Mouse (Mus musculus) ES-E14 (cell line): ENCODE measurements around the gene Dsn1.

Experiments used
- HCFC1 ChIP-seq: IDR thresholded peaks from 2 replicates; pipeline ENCODE4 v1.6.1; 2012; ENCODE audit warnings: low read length, inconsistent platforms, borderline replicate concordance; ENCODE audit not compliant: insufficient read depth
- ZNF384 ChIP-seq: IDR thresholded peaks from 2 replicates; pipeline ENCODE4 v1.6.1; 2012; ENCODE audit warnings: low read depth, low read length, inconsistent platforms

DNA sequence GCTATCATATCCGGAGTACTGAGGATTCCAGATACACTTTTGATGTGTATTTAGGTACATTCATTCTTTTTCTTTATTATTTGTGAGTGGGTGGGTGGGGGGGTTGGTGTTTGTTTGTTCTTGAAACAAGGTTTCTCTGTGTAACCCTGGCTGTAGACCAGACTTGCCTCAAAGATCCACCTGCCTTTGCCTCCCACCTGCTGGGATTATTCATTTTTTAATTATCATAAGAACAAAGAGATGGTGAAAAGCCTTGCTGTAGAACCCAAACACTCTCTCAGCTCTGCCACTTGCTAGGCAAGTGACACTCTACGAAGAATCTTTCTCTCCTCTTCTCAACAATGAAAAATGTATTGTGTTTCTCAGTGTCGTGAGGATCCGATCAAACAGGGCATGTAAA, 12.3 kb upstream of the Dsn1 start:
- TF ChIP-seq HCFC1 (no peak), ZNF384 (no peak)
